Mouse (Mus musculus): ENCODE measurements at regions not wholly inside any gene's neighbourhood (a gene's known extent, or its start where the extent isn't known, plus 50 kb on each side); places are given as distances from the start of the nearest gene placed in this dataset.

- no peak for TF ChIP-seq CTCF (IDR thresholded peaks at IDR 0.05; ENCODE audit: extremely low read depth, insufficient read depth, low read length)
- no peak for TF ChIP-seq POLR2A (IDR thresholded peaks at IDR 0.05; ENCODE audit: extremely low read depth, insufficient read depth, low read length)
Measured at GRCm38 (mm10) chr12:32460330-32460998, 82.0 kb downstream of the Ccdc71l start.
